Mouse (Mus musculus): ENCODE measurements around the gene Tbcel.

The Tbcel gene

GRCm38 (mm10) chr9:42507709-42508108 lies at the start of gene Tbcel:
TSS of gene Tbcel (minus strand) at chr9:42507809.
- no peak for DNase-seq (ENCODE audit: low read depth, low spot score)

- no peak for DNase-seq (ENCODE audit: low read depth, low spot score)
Measured at GRCm38 (mm10) chr9:42555186-42555585, 47.6 kb upstream of the Tbcel start.

GRCm38 (mm10) chr9:42550116-42550515 lies 42.5 kb upstream of the Tbcel start:
- DNase-seq (ENCODE audit: low read depth, low spot score): peak; percentile 42

- DNase-seq (ENCODE audit: low read depth, low spot score): no peak
Measured at GRCm38 (mm10) chr9:42548981-42549380, 41.4 kb upstream of the Tbcel start.

GRCm38 (mm10) chr9:42544521-42544920 lies 36.9 kb upstream of the Tbcel start:
- peak; percentile 32 for DNase-seq (ENCODE audit: low read depth, low spot score)

- DNase-seq (ENCODE audit: low read depth, low spot score): no peak
Measured at GRCm38 (mm10) chr9:42533491-42533890, 25.9 kb upstream of the Tbcel start.

- no peak for DNase-seq (ENCODE audit: low read depth, low spot score)
Measured at GRCm38 (mm10) chr9:42533041-42533440, 25.4 kb upstream of the Tbcel start.

- no peak for DNase-seq (ENCODE audit: low read depth, low spot score)
Measured at GRCm38 (mm10) chr9:42531951-42532350, 24.3 kb upstream of the Tbcel start.

GRCm38 (mm10) chr9:42530221-42531152 lies 22.9 kb upstream of the Tbcel start:
- no peak for DNase-seq (ENCODE audit: low read depth, low spot score)

- peak; percentile 48 for DNase-seq (ENCODE audit: low read depth, low spot score)
Measured at GRCm38 (mm10) chr9:42520587-42521084, 13.0 kb upstream of the Tbcel start.

GRCm38 (mm10) chr9:42518163-42518562 lies 10.6 kb upstream of the Tbcel start:
- no peak for DNase-seq (ENCODE audit: low read depth, low spot score)

GRCm38 (mm10) chr9:42513159-42513558 lies 5.5 kb upstream of the Tbcel start:
- no peak for DNase-seq (ENCODE audit: low read depth, low spot score)

GRCm38 (mm10) chr9:42512312-42512711 lies 4.7 kb upstream of the Tbcel start:
- DNase-seq (ENCODE audit: low read depth, low spot score): peak; percentile 57

GRCm38 (mm10) chr9:42508235-42508634 lies 626 bp upstream of the Tbcel start:
- no peak for DNase-seq (ENCODE audit: low read depth, low spot score)

GRCm38 (mm10) chr9:42507022-42507421 lies 587 bp downstream of the Tbcel start:
- no peak for DNase-seq (ENCODE audit: low read depth, low spot score)

- DNase-seq (ENCODE audit: low read depth, low spot score): no peak
Measured at GRCm38 (mm10) chr9:42504971-42505510, 2.6 kb downstream of the Tbcel start.

- no peak for DNase-seq (ENCODE audit: low read depth, low spot score)
Measured at GRCm38 (mm10) chr9:42504559-42504958, 3.0 kb downstream of the Tbcel start.

- DNase-seq (ENCODE audit: low read depth, low spot score): no peak
Measured at GRCm38 (mm10) chr9:42503709-42504108, 3.9 kb downstream of the Tbcel start.

- no peak for DNase-seq (ENCODE audit: low read depth, low spot score)
Measured at GRCm38 (mm10) chr9:42496296-42496695, 11.3 kb downstream of the Tbcel start.

- no peak for DNase-seq (ENCODE audit: low read depth, low spot score)
Measured at GRCm38 (mm10) chr9:42491780-42492179, 15.8 kb downstream of the Tbcel start.

- peak; percentile 7 for DNase-seq (ENCODE audit: low read depth, low spot score)
Measured at GRCm38 (mm10) chr9:42490589-42491382, 16.8 kb downstream of the Tbcel start.

- DNase-seq (ENCODE audit: low read depth, low spot score): no peak
Measured at GRCm38 (mm10) chr9:42488071-42488470, 19.5 kb downstream of the Tbcel start.
